Mouse (Mus musculus) G1E-ER4 (cell line): Measurements from ENCODE around the gene 2010109A12Rik. TPM values are rescaled to one million over a fixed set of nuclear protein-coding genes. Genes with fewer than 3 reads are reported as not detected.

ENCODE experiments used
- GATA1 ChIP-seq: IDR thresholded peaks from one replicate; pipeline ENCODE4 v1.8.0; 2012; ENCODE audit warnings: low read length, inconsistent platforms
- polyA plus RNA-seq: library from polyadenylated mRNA; stranded (reverse); fragments of >175 nt; gene quantifications from 2 replicates; pipeline ENCODE4 v1.2.3, GENCODE M21; 2012

2010109A12Rik gene
- polyA plus RNA-seq, 1 experiment: 0.11 TPM

- no peak for TF ChIP-seq GATA1
These were observed 659 bp downstream of the 2010109A12Rik start for GRCm38 (mm10) chr5:93207006-93207348.

- TF ChIP-seq GATA1: no peak
These were observed 1.2 kb downstream of the 2010109A12Rik start for GRCm38 (mm10) chr5:93207555-93207954.

- TF ChIP-seq GATA1: no peak
These were observed 12.1 kb downstream of the 2010109A12Rik start for GRCm38 (mm10) chr5:93218375-93218774.

- no peak for TF ChIP-seq GATA1
These were observed 15.3 kb downstream of the 2010109A12Rik start for GRCm38 (mm10) chr5:93221661-93222060.

GRCm38 (mm10) chr5:93224549-93224948, 18.2 kb downstream of the 2010109A12Rik start:
- no peak for TF ChIP-seq GATA1

GRCm38 (mm10) chr5:93227157-93227556, 20.8 kb downstream of the 2010109A12Rik start:
- TF ChIP-seq GATA1: no peak

GRCm38 (mm10) chr5:93229527-93229926, 23.2 kb downstream of the 2010109A12Rik start:
- TF ChIP-seq GATA1: no peak

GRCm38 (mm10) chr5:93231721-93232120, 25.4 kb downstream of the 2010109A12Rik start:
- TF ChIP-seq GATA1: no peak

GRCm38 (mm10) chr5:93232838-93233237, 26.5 kb downstream of the 2010109A12Rik start:
- TF ChIP-seq GATA1: no peak

- TF ChIP-seq GATA1: no peak
These were observed 27.8 kb downstream of the 2010109A12Rik start for GRCm38 (mm10) chr5:93234130-93234529.

GRCm38 (mm10) chr5:93234605-93235004, 28.3 kb downstream of the 2010109A12Rik start:
- no peak for TF ChIP-seq GATA1

- no peak for TF ChIP-seq GATA1
These were observed 29.6 kb downstream of the 2010109A12Rik start for GRCm38 (mm10) chr5:93235888-93236287.

- TF ChIP-seq GATA1: no peak
These were observed 30.2 kb downstream of the 2010109A12Rik start for GRCm38 (mm10) chr5:93236541-93236940.

- TF ChIP-seq GATA1: peak; percentile 86
These were observed 33.5 kb downstream of the 2010109A12Rik start for GRCm38 (mm10) chr5:93239590-93240544.

GRCm38 (mm10) chr5:93245280-93245679, 39.0 kb downstream of the 2010109A12Rik start:
- no peak for TF ChIP-seq GATA1

- TF ChIP-seq GATA1: no peak
These were observed 43.7 kb downstream of the 2010109A12Rik start for GRCm38 (mm10) chr5:93249940-93250578.
